Mouse (Mus musculus): ENCODE measurements around the gene Scp2. TPM values are rescaled to one million over a fixed set of nuclear protein-coding genes. Genes with fewer than 3 reads are reported as not detected.

Gene Scp2
- polyA plus RNA-seq, 1 experiment, result 228 TPM

DNA sequence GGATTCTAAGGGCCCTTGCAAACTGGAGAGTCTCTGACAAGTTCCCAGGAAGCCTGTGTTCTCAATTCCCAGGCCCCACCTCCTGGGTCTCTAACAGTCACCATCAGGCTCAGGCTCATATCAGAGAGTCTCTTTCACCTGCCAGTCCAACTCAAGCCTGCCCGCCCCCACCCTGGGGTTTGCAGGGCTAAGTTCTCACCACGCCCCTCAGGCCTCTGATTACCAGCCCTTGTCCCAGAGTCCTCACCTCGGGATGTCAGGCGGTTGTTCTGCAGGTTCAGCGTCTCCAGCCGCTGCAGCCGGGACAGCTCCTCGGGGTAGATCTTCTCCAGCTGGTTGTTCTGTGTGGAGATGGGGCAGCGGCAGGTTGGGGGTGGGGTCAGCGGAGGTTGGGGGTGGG lies 119.5 kb downstream of the Scp2 start:
- DNase-seq (ENCODE audit: low read depth, low spot score), result no peak
- whole genome bisulfite sequencing, result 15% methylated on average over 10 of the region's 10 CpGs

DNA sequence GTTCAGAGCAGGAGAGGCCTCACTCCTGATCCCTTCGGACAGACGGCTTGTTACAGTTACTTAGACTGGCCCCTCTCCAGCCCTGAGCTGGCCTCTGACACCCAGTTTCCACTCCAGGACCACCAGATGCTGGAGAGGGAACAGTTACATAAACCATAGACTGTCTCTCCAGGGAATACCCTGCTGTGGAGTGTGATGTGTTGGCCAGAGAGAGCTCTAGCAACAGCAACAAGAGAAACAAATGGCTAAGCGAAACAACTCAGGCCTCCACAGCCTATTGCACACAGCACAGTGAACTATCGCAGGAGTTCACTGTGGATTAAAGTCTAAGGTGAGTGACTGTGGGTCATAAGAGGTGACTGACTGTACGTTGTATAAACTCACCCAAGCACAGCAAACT lies 120.2 kb downstream of the Scp2 start:
- 44% methylated on average over 5 of the region's 5 CpGs for WGBS
- DNase-seq (ENCODE audit: low read depth, low spot score), result no peak

DNA sequence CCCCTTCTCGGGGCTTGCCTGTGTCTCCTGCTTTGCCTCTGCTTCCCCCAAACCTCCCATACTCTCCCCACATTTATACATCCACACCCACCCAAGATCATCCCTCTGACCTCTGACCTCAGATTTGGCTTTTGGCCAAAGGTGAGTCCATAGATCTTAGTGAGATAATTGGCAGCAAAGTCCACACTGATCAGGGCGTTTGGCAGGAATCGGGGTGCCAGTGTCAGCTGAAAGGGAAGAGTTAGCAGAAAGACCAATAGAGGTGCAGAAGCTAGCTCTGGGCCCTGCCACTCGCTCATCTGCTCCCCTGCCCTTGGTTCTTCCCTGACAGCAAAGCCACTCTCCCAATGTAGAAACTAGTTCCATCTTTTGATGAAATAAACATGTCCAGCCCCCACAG lies 121.6 kb downstream of the Scp2 start:
- WGBS, result 62% methylated on average over 4 of the region's 4 CpGs
- DNase-seq (ENCODE audit: low read depth, low spot score), result no peak

DNA sequence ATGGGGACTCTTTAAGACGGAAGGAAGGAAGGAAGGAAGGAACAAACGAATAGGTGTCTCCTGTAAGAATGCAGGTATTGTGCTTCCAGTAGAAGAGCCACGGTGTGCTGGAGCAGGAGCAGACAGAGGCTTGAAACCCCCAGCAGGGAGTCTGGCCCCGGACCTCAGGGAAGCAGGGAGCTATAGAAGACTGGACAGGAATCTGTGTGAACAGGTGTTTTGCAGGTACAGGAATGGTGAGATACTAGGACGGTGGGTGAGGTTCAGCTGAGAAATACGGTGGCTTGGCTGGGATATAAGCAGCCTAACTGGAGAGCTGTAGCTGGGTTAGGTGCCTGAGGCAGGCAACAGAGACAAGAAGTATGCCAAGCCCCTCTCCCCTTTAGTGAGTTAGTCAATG lies 124.6 kb downstream of the Scp2 start:
- 85% methylated on average over 6 of the region's 6 CpGs for WGBS
- DNase-seq (ENCODE audit: low read depth, low spot score), result no peak

DNA sequence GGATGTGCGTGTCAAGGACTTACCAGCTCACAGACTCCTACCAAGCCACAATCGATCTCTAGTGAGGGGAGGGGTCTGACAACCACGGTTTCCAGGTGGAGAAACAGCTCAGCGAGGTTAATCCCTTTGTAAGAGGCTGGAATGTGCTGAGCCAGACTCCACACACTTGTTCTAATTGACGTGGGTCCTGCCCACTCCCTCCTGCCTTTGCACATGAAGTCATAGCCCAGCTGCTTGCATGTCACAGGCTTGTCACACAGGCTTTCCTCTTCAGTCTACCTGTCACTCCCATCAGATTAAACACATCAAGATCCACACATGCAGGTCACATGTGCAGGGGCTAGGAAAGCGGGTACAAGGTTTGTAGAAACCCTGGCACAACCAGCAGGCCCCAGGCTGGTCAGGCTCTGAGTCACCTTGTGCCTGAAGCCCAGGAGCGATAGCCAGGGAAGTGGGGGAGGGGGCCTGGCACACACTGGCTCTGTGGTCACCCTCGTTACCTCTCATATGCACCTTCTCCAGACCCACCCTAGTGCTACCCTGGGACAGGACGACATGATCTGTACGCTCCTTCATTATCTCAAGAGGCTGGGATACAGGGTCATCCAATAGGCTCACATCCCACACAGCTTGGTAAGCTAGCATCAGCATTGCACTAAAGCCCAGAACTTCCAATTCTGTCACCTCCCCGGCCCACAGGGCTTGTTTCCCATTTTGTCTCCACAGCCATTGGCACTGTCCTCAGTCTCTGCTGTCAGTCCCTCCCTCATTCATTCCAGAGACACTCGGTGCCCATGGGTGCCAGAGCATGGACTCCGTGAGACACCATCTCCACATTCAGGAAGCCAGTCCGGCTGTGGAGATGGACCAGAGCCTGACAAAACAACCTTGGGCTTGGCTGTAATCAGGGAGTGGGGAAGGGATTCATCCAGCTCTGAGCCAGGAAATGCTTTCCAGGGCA lies 125.6 kb downstream of the Scp2 start:
- DNase-seq (ENCODE audit: low read depth, low spot score), result no peak
- 54% methylated on average over 14 of the region's 14 CpGs for WGBS

DNA sequence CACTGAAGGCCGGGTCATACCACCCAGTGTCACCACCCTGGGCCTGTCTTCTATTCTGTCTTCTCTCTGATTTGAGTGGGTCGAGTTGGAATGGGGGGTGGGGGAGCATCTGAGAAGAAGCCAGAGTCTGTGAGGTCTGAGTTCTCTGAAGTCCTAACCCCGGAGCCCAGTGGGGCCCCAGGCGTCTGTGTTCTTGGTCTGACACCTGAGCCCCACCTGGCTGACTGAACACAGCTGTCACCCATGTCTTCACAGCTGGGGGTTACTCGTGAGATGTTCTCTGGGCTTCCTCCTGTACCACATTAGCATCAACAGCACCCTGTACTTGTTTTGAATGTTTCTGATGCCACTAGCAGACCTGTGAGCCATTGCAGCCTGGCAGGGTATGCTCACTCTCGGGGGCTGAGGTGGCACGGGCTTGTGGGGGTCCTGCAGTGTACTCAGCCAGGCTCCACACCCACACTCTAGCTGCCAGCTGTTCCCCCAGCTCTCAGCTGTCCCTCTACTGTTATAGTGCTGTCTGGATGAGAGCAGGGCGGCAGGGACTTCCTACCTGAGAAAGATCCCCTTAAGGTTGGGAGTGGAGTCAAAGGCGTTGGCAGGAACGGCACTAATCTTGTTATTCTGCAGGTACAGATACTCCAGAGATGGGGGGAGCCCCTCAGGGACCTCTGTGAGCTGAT lies 126.4 kb downstream of the Scp2 start:
- 55% methylated on average over 10 of the region's 10 CpGs for WGBS
- no peak for DNase-seq (ENCODE audit: low read depth, low spot score)

DNA sequence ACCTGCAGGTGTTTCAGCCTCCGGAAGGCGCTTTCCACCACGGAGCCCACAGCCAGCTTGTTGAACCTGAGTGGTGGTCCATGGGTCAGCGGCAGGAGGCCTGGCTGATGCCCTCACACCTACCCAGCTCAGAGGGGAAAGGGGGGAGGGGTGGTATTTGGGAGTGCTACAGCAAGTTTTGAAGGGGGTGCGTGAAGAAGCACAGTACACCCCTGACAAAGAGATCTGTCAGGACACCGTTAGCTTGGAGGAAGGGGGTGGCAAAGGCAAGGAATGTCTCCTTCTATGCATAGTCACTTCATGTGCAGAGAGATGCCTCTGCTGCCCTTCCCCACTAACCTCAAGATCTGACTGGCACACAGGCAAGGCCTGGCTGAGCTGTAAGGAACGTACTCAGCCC lies 127.0 kb downstream of the Scp2 start:
- WGBS, result 86% methylated on average over 7 of the region's 7 CpGs
- no peak for DNase-seq (ENCODE audit: low read depth, low spot score)

DNA sequence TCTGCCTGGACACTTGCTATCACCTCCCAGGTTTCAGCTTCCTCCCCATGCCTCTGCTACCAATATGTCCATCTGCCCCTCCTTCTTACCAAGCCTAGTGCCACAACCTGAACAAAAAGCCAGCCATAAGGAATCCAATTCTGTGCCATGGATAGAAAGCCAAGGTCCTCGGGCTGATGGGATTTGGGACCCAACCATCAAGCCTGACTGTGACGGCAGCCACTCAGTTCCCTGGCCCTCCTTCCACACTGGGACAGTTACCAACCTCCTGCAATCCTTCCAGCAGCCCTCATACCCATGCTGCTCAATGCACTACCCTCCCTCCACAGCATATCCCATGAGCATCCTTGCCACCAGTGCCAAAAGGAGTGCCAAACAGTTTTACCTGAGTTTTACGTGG lies 128.5 kb downstream of the Scp2 start:
- no peak for DNase-seq (ENCODE audit: low read depth, low spot score)
- WGBS, result 75% methylated on average over 3 of the region's 3 CpGs

DNA sequence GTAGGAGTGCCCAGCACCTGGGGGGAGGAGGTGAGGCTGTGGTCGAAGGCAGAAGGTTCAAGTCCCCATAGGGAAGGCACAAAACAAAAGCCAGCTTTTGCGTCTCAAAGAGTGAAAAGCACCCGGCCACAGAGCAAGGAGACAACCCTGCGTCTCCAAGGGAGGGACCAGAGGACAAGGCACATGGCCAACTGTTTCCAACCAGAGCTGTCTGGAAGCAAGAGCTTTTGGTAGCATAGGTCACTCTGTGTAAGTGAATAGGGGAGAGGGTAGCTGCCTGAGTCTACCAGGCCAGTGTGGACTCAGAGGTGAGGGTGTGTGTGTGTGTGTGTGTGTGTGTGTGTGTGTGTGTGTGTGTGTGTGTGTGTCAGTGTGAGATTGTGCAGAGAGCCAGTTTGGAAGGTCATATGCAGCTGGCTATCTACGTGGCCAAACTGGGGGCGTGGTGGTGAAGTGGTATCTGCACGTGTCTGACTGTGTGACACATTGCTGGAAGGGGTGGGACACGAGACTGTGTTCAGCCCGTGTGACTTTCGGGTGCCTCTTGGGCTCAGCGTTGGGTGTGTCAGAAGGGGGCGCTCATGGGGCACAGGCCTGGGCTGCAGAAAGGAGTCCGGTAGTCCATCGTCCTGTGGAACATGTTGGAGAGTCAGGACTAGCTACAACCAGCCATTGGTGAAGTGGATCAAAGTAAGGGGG lies 129.6 kb downstream of the Scp2 start:
- whole genome bisulfite sequencing, result 38% methylated on average over 14 of the region's 14 CpGs
- DNase-seq (ENCODE audit: low read depth, low spot score), result no peak

DNA sequence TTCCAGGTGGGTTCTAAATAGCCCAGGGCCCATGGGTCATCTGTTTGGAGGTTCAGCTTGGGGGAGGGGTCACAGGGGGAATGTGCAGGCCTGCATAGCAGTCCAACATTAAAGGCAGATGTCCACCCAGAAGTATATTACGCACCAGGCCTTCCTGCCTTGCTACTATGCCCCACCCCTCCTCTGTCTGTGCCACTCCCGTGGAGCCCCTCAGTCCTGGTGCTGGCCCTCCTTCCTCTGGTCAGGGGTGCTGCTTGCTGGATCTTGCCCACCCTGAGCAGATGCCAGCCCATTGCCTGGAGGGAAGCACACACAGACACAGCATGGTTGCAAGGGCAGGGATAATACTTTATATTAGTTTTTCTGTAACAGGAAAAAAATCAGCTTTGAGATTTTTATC lies 130.3 kb downstream of the Scp2 start:
- DNase-seq (ENCODE audit: low read depth, low spot score), result no peak
- WGBS, result 55% methylated on average over 2 of the region's 2 CpGs

DNA sequence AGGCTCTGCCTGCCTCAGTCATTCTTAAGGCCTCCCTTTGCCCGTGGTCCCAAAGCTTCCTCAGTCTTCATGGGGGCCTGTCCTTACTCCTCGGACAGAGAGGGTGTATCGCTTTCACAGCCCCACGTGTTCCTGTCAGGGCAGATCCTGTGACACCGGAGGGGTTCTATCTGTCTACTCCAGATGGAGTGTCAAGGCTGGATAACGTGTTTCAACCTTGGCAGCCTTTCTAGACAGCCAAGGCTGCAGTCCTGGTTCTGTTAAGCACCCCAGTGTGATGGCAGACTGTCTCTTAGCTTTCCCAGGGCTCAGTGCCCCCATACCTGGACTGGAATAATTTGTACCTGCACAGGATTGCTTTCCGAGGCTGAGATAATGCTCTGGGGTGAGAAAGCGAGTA lies 136.3 kb downstream of the Scp2 start:
- no peak for DNase-seq (ENCODE audit: low read depth, low spot score)
- WGBS, result 73% methylated on average over 8 of the region's 8 CpGs

DNA sequence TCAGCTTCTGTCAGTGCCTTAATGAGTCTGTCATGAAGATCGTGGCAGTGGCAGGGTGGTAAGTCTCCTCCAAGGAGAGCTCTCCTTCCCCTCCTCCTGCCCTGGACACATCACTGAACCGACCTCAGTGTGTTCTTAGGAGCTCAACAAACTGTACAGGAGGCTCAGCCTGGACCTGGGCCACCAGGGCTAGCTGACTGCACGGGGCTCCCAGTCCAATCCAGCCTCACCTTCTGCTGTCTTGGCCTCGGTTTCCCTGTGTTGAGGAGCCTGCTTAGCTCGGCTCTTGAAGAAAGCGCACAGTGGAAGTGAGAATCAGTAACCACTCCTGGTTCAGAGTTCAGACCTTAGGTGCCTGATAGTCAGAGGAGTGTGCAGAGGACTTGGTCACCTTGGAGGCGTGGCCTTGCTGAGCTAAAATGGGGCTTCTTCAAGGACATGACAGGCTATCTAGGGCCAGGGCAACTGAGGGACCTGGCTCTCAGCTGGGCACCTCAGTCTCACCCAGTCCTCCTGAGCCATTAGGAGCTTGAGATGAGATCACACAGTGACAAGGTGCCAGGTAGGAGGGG lies 137.2 kb downstream of the Scp2 start:
- 62% methylated on average over 7 of the region's 7 CpGs for WGBS
- DNase-seq (ENCODE audit: low read depth, low spot score), result no peak

DNA sequence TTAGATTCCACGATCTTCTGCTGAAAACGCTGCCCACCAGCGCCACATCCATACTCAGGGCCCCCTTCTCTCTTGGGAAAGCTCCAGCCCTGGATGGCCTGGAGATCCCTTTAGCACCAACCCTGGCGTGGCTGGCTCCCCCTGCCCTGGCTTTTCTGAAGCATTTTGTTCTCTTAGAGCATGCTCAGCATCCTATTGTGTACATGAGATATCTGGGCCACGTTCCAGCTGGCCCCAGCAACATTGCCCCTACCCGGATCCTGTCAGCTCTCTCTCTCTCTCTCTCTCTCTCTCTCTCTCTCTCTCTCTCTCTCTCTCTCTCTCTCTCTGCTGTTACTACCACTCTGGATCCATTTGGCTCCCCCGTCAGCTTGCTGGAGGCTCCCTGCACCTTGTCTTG lies 139.5 kb downstream of the Scp2 start:
- WGBS, result 63% methylated on average over 7 of the region's 7 CpGs
- no peak for DNase-seq (ENCODE audit: low read depth, low spot score)

DNA sequence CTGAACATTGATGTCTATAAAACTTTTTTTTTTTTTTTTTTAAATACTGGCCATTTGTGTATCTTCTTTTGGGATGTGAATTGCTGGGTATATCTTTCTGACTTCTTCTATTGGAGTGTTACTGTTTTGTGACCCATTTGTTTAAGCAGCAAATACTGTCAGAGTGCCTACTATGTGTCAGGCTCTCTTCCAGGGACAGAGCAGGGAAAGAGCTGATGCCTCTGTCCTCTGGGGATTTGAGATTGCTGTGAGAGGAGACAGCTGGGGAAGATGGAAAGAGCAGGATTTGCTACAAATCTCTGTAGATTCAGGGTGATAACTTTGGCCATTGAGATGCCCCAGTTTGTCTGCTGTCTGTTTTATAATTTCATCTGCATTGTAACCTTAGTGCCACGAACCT lies 145.4 kb downstream of the Scp2 start:
- 49% methylated on average over 1 of the region's 1 CpGs for whole genome bisulfite sequencing
- no peak for DNase-seq (ENCODE audit: low read depth, low spot score)

DNA sequence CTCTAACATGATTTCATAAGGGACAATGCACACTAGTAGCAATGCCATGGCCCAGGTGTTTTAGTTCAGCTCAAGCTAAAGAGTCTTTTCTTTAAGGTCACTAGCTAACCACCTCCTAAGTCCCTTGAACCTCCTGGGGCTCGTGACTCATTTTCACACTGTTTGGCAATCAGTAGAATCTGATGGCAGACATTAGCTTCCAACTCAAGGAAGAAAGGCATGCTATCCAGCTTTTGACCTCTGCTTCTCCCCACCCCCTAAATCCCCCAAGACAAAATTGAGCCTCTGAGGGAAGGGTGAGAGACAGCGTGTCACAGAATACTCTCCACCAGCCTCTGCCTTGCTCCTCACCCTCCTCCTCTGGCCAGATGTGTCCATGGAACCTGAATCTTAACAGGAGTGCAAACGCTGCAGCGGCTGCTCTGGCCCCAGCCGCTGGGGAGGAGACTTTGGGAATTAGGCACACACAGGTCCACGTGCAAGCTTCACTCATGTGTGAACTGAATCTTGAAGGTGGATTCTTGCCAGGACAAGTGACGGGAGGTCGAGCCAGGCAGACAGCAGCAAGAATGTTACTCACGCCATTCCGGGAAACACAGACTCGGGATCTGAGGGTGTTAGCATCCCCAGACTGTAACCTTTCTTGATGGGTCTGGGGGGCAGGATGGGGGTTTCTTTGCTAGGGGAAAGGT lies 146.0 kb downstream of the Scp2 start:
- 31% methylated on average over 11 of the region's 11 CpGs for WGBS
- no peak for DNase-seq (ENCODE audit: low read depth, low spot score)

DNA sequence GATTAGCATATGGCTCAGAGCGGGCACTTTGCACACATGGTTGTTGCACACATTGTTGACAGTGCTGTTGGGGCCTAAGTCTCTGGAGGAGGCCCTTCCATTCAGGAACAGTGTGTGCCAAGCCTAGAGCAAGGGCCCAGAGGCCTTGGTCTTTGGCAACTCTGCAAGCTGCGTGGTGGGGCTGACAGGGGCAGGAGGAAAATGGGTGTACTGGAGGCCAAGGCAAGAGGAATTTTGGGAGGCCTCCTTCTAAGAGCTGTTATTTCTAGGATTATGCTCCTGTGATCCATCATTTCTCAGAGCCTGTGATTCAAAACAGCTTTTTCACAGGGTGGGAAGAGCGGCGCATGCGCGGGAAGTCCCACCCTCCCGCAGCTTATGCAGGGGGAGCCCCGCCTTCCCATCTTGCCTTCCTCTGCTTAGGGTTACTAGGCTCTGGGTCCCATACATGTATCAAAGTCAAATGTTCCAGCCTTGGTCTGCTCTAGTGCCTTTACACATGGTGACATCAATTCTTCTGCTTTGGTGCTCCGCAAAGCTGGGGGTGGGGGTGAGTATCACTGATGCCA lies 148.3 kb downstream of the Scp2 start:
- 81% methylated on average over 9 of the region's 9 CpGs for WGBS
- no peak for DNase-seq (ENCODE audit: low read depth, low spot score)

DNA sequence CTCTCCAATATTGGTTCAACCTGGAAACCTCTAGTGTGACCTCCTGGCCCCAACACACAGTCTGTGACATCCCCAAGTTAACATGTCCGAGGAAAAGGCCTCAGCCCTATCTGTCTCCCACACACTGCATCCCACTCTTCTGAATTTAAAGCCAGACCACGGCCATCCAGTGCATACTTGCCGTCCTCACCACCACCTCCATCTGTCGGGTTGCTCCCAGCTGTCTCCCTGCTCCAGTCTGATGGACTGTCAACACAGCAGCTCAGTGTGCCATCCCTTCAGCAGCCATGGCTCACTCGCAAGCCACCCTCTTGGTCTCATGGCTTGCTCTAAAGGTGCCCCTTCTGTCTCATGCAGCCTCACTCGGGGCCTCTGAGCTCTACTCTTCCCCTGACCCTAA lies 149.1 kb downstream of the Scp2 start:
- WGBS, result 84% methylated on average over 6 of the region's 6 CpGs
- no peak for DNase-seq (ENCODE audit: low read depth, low spot score)

DNA sequence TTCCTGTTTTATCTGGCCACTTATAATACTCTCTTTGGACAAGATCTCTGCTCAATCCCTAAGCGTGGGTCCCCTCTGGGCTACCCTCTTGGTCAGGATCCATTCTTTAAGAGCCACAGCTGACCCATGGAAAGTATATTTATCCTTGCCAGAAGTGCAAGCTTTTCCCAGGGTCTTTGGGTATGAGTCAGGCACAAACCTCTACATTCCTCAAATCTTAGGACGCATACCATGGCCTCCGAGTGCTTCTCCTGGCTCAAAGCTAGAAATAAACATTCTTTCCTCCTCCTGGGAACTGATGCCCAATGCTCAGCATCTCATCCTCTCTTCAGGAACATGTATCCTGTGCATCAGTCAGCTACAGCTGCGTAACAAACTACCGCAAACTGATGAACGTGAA lies 149.8 kb downstream of the Scp2 start:
- no peak for DNase-seq (ENCODE audit: low read depth, low spot score)
- 84% methylated on average over 6 of the region's 6 CpGs for WGBS
